Mouse (Mus musculus) mouse embryonic stem cell (cell line): ENCODE results near the gene Gabra4.
"Not testable (repeated sequence)": the region's sequence is repeated elsewhere in the genome, so short reads cannot be mapped to it uniquely, and the experiment has no call there.

Experiments
- in situ Hi-C, 2 experiments: fragments of 300-500 bp; cut with MboI; formaldehyde crosslinking; loops; 1 replicate in 1 of 2; 3 replicates in 1 of 2; pipeline ENCODE4 v1.14.3; 2019 to 2020; ENCODE audit warnings: low sequenced_read_pairs in 2 of 2, low pct_unique_long_range_greater_than_20kb in 1 of 2, mixed read lengths in 1 of 2; ENCODE audit not compliant: unreplicated experiment in 1 of 2

The Gabra4 gene

DNA sequence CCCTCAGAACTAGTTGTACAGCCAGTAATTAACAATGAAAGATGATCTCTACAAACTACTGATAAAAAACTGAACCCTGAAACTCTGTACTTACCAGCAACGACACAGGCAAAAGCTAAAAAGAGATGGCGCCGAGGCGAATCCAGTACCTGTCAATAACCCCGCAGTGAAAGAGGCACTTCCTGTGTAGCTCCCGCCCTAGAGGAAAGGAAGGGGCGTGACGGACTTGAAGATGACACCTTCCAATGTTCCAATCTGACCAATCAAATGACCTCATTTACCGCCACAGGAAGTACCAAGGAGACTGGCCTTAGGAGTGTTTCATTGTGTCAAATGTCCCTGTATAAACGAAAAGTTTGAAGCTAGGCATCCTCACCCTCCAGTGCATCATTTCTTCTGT, 110.0 kb downstream of the Gabra4 start, which contains the start of gene Cox7b2:
Gene Cox7b2, minus strand, starts transcription at position 127 of the 400 bp plus-strand sequence.
- in situ Hi-C loops: no loop called here

- in situ Hi-C loops: no loop called here
Measured at GRCm38 (mm10) chr5:71545554-71545953, 112.6 kb downstream of the Gabra4 start.

- in situ Hi-C loops: not testable (repeated sequence)
Measured at GRCm38 (mm10) chr5:71525486-71525885, 132.6 kb downstream of the Gabra4 start.
